Mouse (Mus musculus): ENCODE results near the gene Reep3. TPM values are rescaled to one million over a fixed set of nuclear protein-coding genes. Genes with fewer than 3 reads are reported as not detected.

The Reep3 gene
- polyA plus RNA-seq, 1 experiment = 14.7 TPM

- peaks cover 58% of the 10 kb centered on the region for H3K79me3 ChIP-seq (ENCODE audit: low read depth)
- TF ChIP-seq MYOG (IDR thresholded peaks at IDR 0.05; ENCODE audit: control insufficient read depth, extremely low read depth, insufficient read length) (no peak), FOSL1 (IDR thresholded peaks at IDR 0.05; ENCODE audit: insufficient read depth, low read length, poor library complexity, severe bottlenecking) (no peak), MAX (IDR thresholded peaks at IDR 0.05) (no peak), CEBPB (IDR thresholded peaks at IDR 0.05; ENCODE audit: low read depth) (no peak), USF1 (IDR thresholded peaks at IDR 0.05; ENCODE audit: low read depth) (no peak), MYOD1 (IDR thresholded peaks at IDR 0.05; ENCODE audit: control insufficient read depth, insufficient read length, low read depth) (no peak), CTCF (IDR thresholded peaks at IDR 0.05; ENCODE audit: control insufficient read depth, insufficient read depth, insufficient read length) (no peak)
- peaks cover 97% of the 10 kb centered on the region for H3K79me2 ChIP-seq (ENCODE audit: control insufficient read depth, insufficient read depth)
- no peaks in the 10 kb centered on the region for H3K27me3 ChIP-seq (ENCODE audit: control insufficient read depth, insufficient read depth, insufficient read length)
- no peak overlapping the region for H3K4me3 ChIP-seq (ENCODE audit: insufficient read depth, poor library complexity, severe bottlenecking)
- no peak overlapping the region for H3ac ChIP-seq (ENCODE audit: control insufficient read depth, insufficient read length, low read depth)
- no peaks in the 10 kb centered on the region for H3K36me3 ChIP-seq (ENCODE audit: control insufficient read depth, insufficient read depth)
Observed at GRCm38 (mm10) chr10:67131709-67132108, 35.0 kb upstream of the Reep3 start.

GRCm38 (mm10) chr10:67129531-67129930 lies 32.8 kb upstream of the Reep3 start:
- Histone ChIP-seq H3K79me3 (ENCODE audit: low read depth) (peaks cover 49% of the 10 kb centered on the region), H3ac (ENCODE audit: control insufficient read depth, insufficient read length, low read depth) (no peak overlapping the region), H3K36me3 (ENCODE audit: control insufficient read depth, insufficient read depth) (no peaks in the 10 kb centered on the region), H3K79me2 (ENCODE audit: control insufficient read depth, insufficient read depth) (peaks cover 97% of the 10 kb centered on the region), H3K27me3 (ENCODE audit: control insufficient read depth, insufficient read depth, insufficient read length) (no peaks in the 10 kb centered on the region), H3K4me3 (ENCODE audit: insufficient read depth, poor library complexity, severe bottlenecking) (no peak overlapping the region)
- TF ChIP-seq MYOG (IDR thresholded peaks at IDR 0.05; ENCODE audit: control insufficient read depth, extremely low read depth, insufficient read length) = no peak

DNA sequence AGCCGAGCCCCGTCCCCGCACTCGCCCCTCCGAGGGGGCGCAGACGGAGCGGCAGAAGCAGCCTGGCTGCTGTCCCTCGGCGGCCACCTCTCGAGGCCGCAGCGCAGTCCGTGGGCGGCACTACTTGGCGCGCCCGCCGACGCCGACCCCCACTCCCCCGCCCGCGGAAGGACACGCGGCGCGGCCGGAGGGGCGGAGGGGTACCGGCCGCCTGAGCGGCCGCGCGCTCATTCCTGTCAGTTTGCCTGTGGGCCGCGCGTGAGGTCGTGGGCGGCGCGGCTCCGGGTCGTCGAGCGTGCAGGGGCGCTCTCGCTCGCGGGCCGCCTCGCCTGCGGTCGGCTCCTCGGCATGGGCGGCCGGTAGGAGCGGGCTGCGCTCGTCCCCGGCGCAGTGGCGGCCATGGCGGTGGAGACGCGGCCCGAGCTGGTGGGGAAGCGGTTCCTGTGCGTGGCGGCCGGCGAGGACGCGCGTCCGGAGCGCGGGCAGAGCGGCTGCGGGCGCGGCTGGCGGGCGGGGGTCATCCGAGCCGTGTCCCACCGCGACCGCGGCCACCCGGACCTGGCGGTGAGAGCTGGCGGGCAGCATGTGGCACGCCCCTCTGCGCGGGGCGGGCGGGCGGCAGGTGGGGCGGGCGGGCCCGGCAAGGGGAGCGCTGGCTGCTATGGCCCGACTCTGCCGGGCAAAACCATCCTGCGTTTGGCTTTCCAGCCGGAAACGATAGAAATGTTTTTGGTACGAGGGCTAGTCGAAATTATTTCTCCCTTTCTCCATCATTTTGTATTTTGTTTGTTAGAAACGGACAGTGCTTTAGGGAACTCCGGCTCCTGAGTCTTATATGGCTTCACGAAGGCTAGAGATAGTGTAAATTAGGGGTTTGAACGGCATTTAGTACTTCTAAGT lies 30.4 kb upstream of the Reep3 start:
- Histone ChIP-seq H3K79me3 (ENCODE audit: low read depth) (peaks cover 52% of the 10 kb centered on the region), H3K79me2 (ENCODE audit: control insufficient read depth, insufficient read depth) (peaks cover 99% of the 10 kb centered on the region), H3ac (ENCODE audit: control insufficient read depth, insufficient read length, low read depth) (peak overlapping the region; percentile 67), H3K36me3 (ENCODE audit: control insufficient read depth, insufficient read depth) (no peaks in the 10 kb centered on the region), H3K27me3 (ENCODE audit: control insufficient read depth, insufficient read depth, insufficient read length) (no peaks in the 10 kb centered on the region), H3K4me3 (ENCODE audit: insufficient read depth, poor library complexity, severe bottlenecking) (peak overlapping the region; percentile 31)
- TF ChIP-seq USF1 (IDR thresholded peaks at IDR 0.05; ENCODE audit: low read depth) = no peak
- no peak for TF ChIP-seq FOSL1 (IDR thresholded peaks at IDR 0.05; ENCODE audit: insufficient read depth, low read length, poor library complexity, severe bottlenecking)
- no peak for TF ChIP-seq MYOD1 (IDR thresholded peaks at IDR 0.05; ENCODE audit: control insufficient read depth, insufficient read length, low read depth)
- no peak for TF ChIP-seq CEBPB (IDR thresholded peaks at IDR 0.05; ENCODE audit: low read depth)
- TF ChIP-seq CTCF (IDR thresholded peaks at IDR 0.05; ENCODE audit: control insufficient read depth, insufficient read depth, insufficient read length) = no peak
- TF ChIP-seq MYOG (IDR thresholded peaks at IDR 0.05; ENCODE audit: control insufficient read depth, extremely low read depth, insufficient read length) = no peak
- TF ChIP-seq MAX (IDR thresholded peaks at IDR 0.05) = no peak

- H3K79me3 ChIP-seq (ENCODE audit: low read depth) = peaks cover 58% of the 10 kb centered on the region
- H3K79me2 ChIP-seq (ENCODE audit: control insufficient read depth, insufficient read depth) = peaks cover 99% of the 10 kb centered on the region
- H3K4me3 ChIP-seq (ENCODE audit: insufficient read depth, poor library complexity, severe bottlenecking) = peak overlapping the region; percentile 31
- peak overlapping the region; percentile 67 for H3ac ChIP-seq (ENCODE audit: control insufficient read depth, insufficient read length, low read depth)
- H3K27me3 ChIP-seq (ENCODE audit: control insufficient read depth, insufficient read depth, insufficient read length) = no peaks in the 10 kb centered on the region
- TF ChIP-seq CTCF (IDR thresholded peaks at IDR 0.05; ENCODE audit: control insufficient read depth, insufficient read depth, insufficient read length) (no peak), MYOD1 (IDR thresholded peaks at IDR 0.05; ENCODE audit: control insufficient read depth, insufficient read length, low read depth) (no peak), MYOG (IDR thresholded peaks at IDR 0.05; ENCODE audit: control insufficient read depth, extremely low read depth, insufficient read length) (no peak), CEBPB (IDR thresholded peaks at IDR 0.05; ENCODE audit: low read depth) (no peak), FOSL1 (IDR thresholded peaks at IDR 0.05; ENCODE audit: insufficient read depth, low read length, poor library complexity, severe bottlenecking) (no peak), USF1 (IDR thresholded peaks at IDR 0.05; ENCODE audit: low read depth) (no peak), MAX (IDR thresholded peaks at IDR 0.05) (no peak)
- H3K36me3 ChIP-seq (ENCODE audit: control insufficient read depth, insufficient read depth) = no peaks in the 10 kb centered on the region
Observed at GRCm38 (mm10) chr10:67126061-67126858, 29.5 kb upstream of the Reep3 start.

GRCm38 (mm10) chr10:67124156-67124555 lies 27.4 kb upstream of the Reep3 start:
- H3K36me3 ChIP-seq (ENCODE audit: control insufficient read depth, insufficient read depth) = no peaks in the 10 kb centered on the region
- peaks cover 57% of the 10 kb centered on the region for H3K79me3 ChIP-seq (ENCODE audit: low read depth)
- TF ChIP-seq CTCF (IDR thresholded peaks at IDR 0.05; ENCODE audit: control insufficient read depth, insufficient read depth, insufficient read length) (no peak), MYOD1 (IDR thresholded peaks at IDR 0.05; ENCODE audit: control insufficient read depth, insufficient read length, low read depth) (no peak), MYOG (IDR thresholded peaks at IDR 0.05; ENCODE audit: control insufficient read depth, extremely low read depth, insufficient read length) (no peak), FOSL1 (IDR thresholded peaks at IDR 0.05; ENCODE audit: insufficient read depth, low read length, poor library complexity, severe bottlenecking) (no peak), USF1 (IDR thresholded peaks at IDR 0.05; ENCODE audit: low read depth) (no peak), MAX (IDR thresholded peaks at IDR 0.05) (no peak), CEBPB (IDR thresholded peaks at IDR 0.05; ENCODE audit: low read depth) (no peak)
- H3ac ChIP-seq (ENCODE audit: control insufficient read depth, insufficient read length, low read depth) = no peak overlapping the region
- peaks cover 100% of the 10 kb centered on the region for H3K79me2 ChIP-seq (ENCODE audit: control insufficient read depth, insufficient read depth)
- no peaks in the 10 kb centered on the region for H3K27me3 ChIP-seq (ENCODE audit: control insufficient read depth, insufficient read depth, insufficient read length)
- H3K4me3 ChIP-seq (ENCODE audit: insufficient read depth, poor library complexity, severe bottlenecking) = no peak overlapping the region
